Mouse (Mus musculus) C2C12 (cell line): ENCODE measurements around the gene Gm813. TPM values are rescaled to one million over a fixed set of nuclear protein-coding genes. Genes with fewer than 3 reads are reported as not detected.

ENCODE experiments used
- H3K27me3 ChIP-seq: one replicate; pipeline ENCODE4 v1.6.1; 2011; ENCODE audit not compliant: control insufficient read depth, insufficient read depth, insufficient read length
- H3K36me3 ChIP-seq: one replicate; pipeline ENCODE4 v1.6.1; 2011; ENCODE audit not compliant: control insufficient read depth, insufficient read depth
- H3K4me3 ChIP-seq: one replicate; pipeline ENCODE4 v1.5.1; 2011; ENCODE audit warnings: mild to moderate bottlenecking, control low read depth; ENCODE audit not compliant: poor library complexity, insufficient read depth, severe bottlenecking
- H3K79me2 ChIP-seq: one replicate; pipeline ENCODE4 v1.6.1; 2011; ENCODE audit not compliant: control insufficient read depth, insufficient read depth
- H3K79me3 ChIP-seq: one replicate; pipeline ENCODE4 v1.6.1; 2011; ENCODE audit warnings: low read depth, control low read depth
- H3ac ChIP-seq: one replicate; pipeline ENCODE3; 2011; ENCODE audit warnings: low read depth; ENCODE audit not compliant: control insufficient read depth, insufficient read length
- CEBPB ChIP-seq: IDR thresholded peaks from one replicate; pipeline ENCODE4 v1.6.1; 2011; ENCODE audit warnings: low read depth, mild to moderate bottlenecking, control low read depth, moderate library complexity
- CTCF ChIP-seq: IDR thresholded peaks from one replicate; pipeline ENCODE4 v1.5.1; 2011; ENCODE audit not compliant: control insufficient read depth, insufficient read depth, insufficient read length
- FOSL1 ChIP-seq: IDR thresholded peaks from one replicate; pipeline ENCODE4 v1.8.0; 2011; ENCODE audit warnings: mild to moderate bottlenecking, low read length; ENCODE audit not compliant: poor library complexity, insufficient read depth, severe bottlenecking
- MAX ChIP-seq: IDR thresholded peaks from one replicate; pipeline ENCODE4 v1.6.1; 2011; ENCODE audit warnings: mild to moderate bottlenecking, control low read depth
- MYOD1 ChIP-seq: IDR thresholded peaks from one replicate; pipeline ENCODE4 v1.6.1; 2011; ENCODE audit warnings: low read depth; ENCODE audit not compliant: control insufficient read depth, insufficient read length
- MYOG ChIP-seq: IDR thresholded peaks from one replicate; pipeline ENCODE4 v1.6.1; 2011; ENCODE audit not compliant: control insufficient read depth, insufficient read length; ENCODE audit errors: extremely low read depth
- USF1 ChIP-seq: IDR thresholded peaks from one replicate; pipeline ENCODE4 v1.6.1; 2011; ENCODE audit warnings: low read depth, mild to moderate bottlenecking, control low read depth, moderate library complexity
- polyA plus RNA-seq: library from polyadenylated mRNA; unstranded; fragments of >200 nt; fragmentation: generic; extraction: Trizol; gene quantifications from one replicate; pipeline ENCODE4 v1.2.1, GENCODE M21; 2012; ENCODE audit warnings: missing spikeins

Gm813 gene
- polyA plus RNA-seq, 1 experiment: not detected

GRCm38 (mm10) chr16:58637448-58637847, 20.7 kb upstream of the Gm813 start:
- Histone ChIP-seq H3ac (no peak overlapping the region), H3K4me3 (no peak overlapping the region), H3K79me2 (no peaks in the 10 kb centered on the region), H3K36me3 (no peaks in the 10 kb centered on the region), H3K27me3 (peaks cover 13% of the 10 kb centered on the region), H3K79me3 (no peaks in the 10 kb centered on the region)
- TF ChIP-seq CEBPB (no peak), CTCF (no peak), FOSL1 (no peak), MYOD1 (no peak), USF1 (no peak), MAX (no peak), MYOG (no peak)

- Histone ChIP-seq H3K79me3 (no peaks in the 10 kb centered on the region), H3ac (no peak overlapping the region), H3K79me2 (no peaks in the 10 kb centered on the region), H3K36me3 (no peaks in the 10 kb centered on the region), H3K4me3 (no peak overlapping the region), H3K27me3 (peaks cover 13% of the 10 kb centered on the region)
- TF ChIP-seq FOSL1: no peak
- TF ChIP-seq MYOD1: no peak
- no peak for TF ChIP-seq CEBPB
- no peak for TF ChIP-seq MAX
Measured at GRCm38 (mm10) chr16:58635866-58636265, 19.1 kb upstream of the Gm813 start.

GRCm38 (mm10) chr16:58629736-58630135, 13.0 kb upstream of the Gm813 start:
- Histone ChIP-seq H3K36me3 (no peaks in the 10 kb centered on the region), H3ac (no peak overlapping the region), H3K79me2 (no peaks in the 10 kb centered on the region), H3K27me3 (peaks cover 9% of the 10 kb centered on the region), H3K79me3 (no peaks in the 10 kb centered on the region), H3K4me3 (no peak overlapping the region)
- TF ChIP-seq MYOG: no peak
- TF ChIP-seq USF1: no peak
- TF ChIP-seq CTCF: no peak
- TF ChIP-seq MYOD1: no peak
- TF ChIP-seq MAX: no peak
- no peak for TF ChIP-seq FOSL1
- TF ChIP-seq CEBPB: no peak

- H3K27me3 ChIP-seq: peaks cover 2% of the 10 kb centered on the region
- no peaks in the 10 kb centered on the region for H3K79me2 ChIP-seq
- H3K79me3 ChIP-seq: no peaks in the 10 kb centered on the region
- no peaks in the 10 kb centered on the region for H3K36me3 ChIP-seq
- TF ChIP-seq MAX: no peak
- TF ChIP-seq CTCF: no peak
- TF ChIP-seq USF1: no peak
- no peak for TF ChIP-seq MYOG
- H3ac ChIP-seq: no peak overlapping the region
- no peak overlapping the region for H3K4me3 ChIP-seq
Measured at GRCm38 (mm10) chr16:58628968-58629367, 12.2 kb upstream of the Gm813 start.

- TF ChIP-seq CTCF: no peak
- TF ChIP-seq MYOD1: no peak
- TF ChIP-seq MYOG: no peak
- no peak for TF ChIP-seq MAX
- TF ChIP-seq USF1: no peak
- no peak for TF ChIP-seq FOSL1
- TF ChIP-seq CEBPB: no peak
- Histone ChIP-seq H3K4me3 (no peak overlapping the region), H3ac (no peak overlapping the region), H3K27me3 (no peaks in the 10 kb centered on the region), H3K79me3 (no peaks in the 10 kb centered on the region), H3K36me3 (no peaks in the 10 kb centered on the region), H3K79me2 (no peaks in the 10 kb centered on the region)
Measured at GRCm38 (mm10) chr16:58628336-58628680, 11.5 kb upstream of the Gm813 start.

GRCm38 (mm10) chr16:58627597-58628335, 11.0 kb upstream of the Gm813 start:
- H3K79me3 ChIP-seq: no peaks in the 10 kb centered on the region
- no peak for TF ChIP-seq CTCF
- no peak for TF ChIP-seq MYOD1
- no peak for TF ChIP-seq MYOG
- TF ChIP-seq USF1: no peak
- no peak for TF ChIP-seq MAX
- TF ChIP-seq FOSL1: no peak
- TF ChIP-seq CEBPB: no peak
- no peak overlapping the region for H3ac ChIP-seq
- H3K79me2 ChIP-seq: no peaks in the 10 kb centered on the region
- H3K27me3 ChIP-seq: no peaks in the 10 kb centered on the region
- H3K4me3 ChIP-seq: no peak overlapping the region
- no peaks in the 10 kb centered on the region for H3K36me3 ChIP-seq
